Mouse (Mus musculus) adrenal gland, postnatal 4 days (tissue): ENCODE measurements around the gene Kif1c. TPM values are rescaled to one million over a fixed set of nuclear protein-coding genes. Genes with fewer than 3 reads are reported as not detected.

Experiments
- DNase-seq, 2 experiments: peaks; one replicate each; pipeline ENCODE4 v3.0.0; 2021 to 2022; ENCODE audit warnings: low spot score in 2 of 2, mixed read lengths in 2 of 2
- total RNA-seq, 2 experiments: library from RNA; stranded (reverse); gene quantifications; 2 replicates each; pipeline ENCODE4 v1.2.3; 2021

Kif1c gene
- total RNA-seq, 2 experiments from 2014 or later, result 135 to 149 TPM

- no peak for DNase-seq
Observed at GRCm38 (mm10) chr11:70666687-70667086, 33.7 kb upstream of the Kif1c start.

GRCm38 (mm10) chr11:70667271-70668150 is 32.8 kb upstream of the Kif1c start:
- no peak for DNase-seq

GRCm38 (mm10) chr11:70668335-70668770 is 32.0 kb upstream of the Kif1c start:
- peak in 1 of 2 experiments; percentile 54 for DNase-seq

GRCm38 (mm10) chr11:70668771-70669505 is 31.4 kb upstream of the Kif1c start, which contains the start of gene Spag7:
TSS of gene Spag7 (minus strand) at chr11:70669416.
- DNase-seq, result peak; percentile 72 to 89

GRCm38 (mm10) chr11:70669582-70670345 is 30.6 kb upstream of the Kif1c start:
- DNase-seq, result peak in 1 of 2 experiments; percentile 60

GRCm38 (mm10) chr11:70670483-70670882 is 29.9 kb upstream of the Kif1c start:
- DNase-seq, result no peak

- no peak for DNase-seq
Observed at GRCm38 (mm10) chr11:70671333-70672047, 28.9 kb upstream of the Kif1c start.

- DNase-seq, result no peak
Observed at GRCm38 (mm10) chr11:70674014-70674413, 26.3 kb upstream of the Kif1c start.

- no peak for DNase-seq
Observed at GRCm38 (mm10) chr11:70674501-70674900, 25.8 kb upstream of the Kif1c start.

- DNase-seq, result no peak
Observed at GRCm38 (mm10) chr11:70678092-70678491, 22.3 kb upstream of the Kif1c start.

GRCm38 (mm10) chr11:70678576-70678975 is 21.8 kb upstream of the Kif1c start:
- no peak for DNase-seq

GRCm38 (mm10) chr11:70679361-70679760 is 21.0 kb upstream of the Kif1c start:
- DNase-seq, result no peak

- no peak for DNase-seq
Observed at GRCm38 (mm10) chr11:70679894-70680293, 20.5 kb upstream of the Kif1c start.

- no peak for DNase-seq
Observed at GRCm38 (mm10) chr11:70681170-70681569, 19.2 kb upstream of the Kif1c start.

- no peak for DNase-seq
Observed at GRCm38 (mm10) chr11:70681897-70682581, 18.3 kb upstream of the Kif1c start.

GRCm38 (mm10) chr11:70683640-70684039 is 16.7 kb upstream of the Kif1c start:
- DNase-seq, result no peak

GRCm38 (mm10) chr11:70686901-70687566 is 13.3 kb upstream of the Kif1c start:
- DNase-seq, result no peak

- DNase-seq, result peak; percentile 74
Observed at GRCm38 (mm10) chr11:70687601-70688199, 12.6 kb upstream of the Kif1c start, which contains the start of gene Camta2. TSS of gene Camta2 (minus strand) at chr11:70688105.

GRCm38 (mm10) chr11:70688372-70688771 is 12.0 kb upstream of the Kif1c start:
- DNase-seq, result no peak
